Mouse (Mus musculus): ENCODE measurements around the gene Cdk14. TPM values are rescaled to one million over a fixed set of nuclear protein-coding genes. Genes with fewer than 3 reads are reported as not detected.

The Cdk14 gene
- total and polyA plus RNA-seq, 2 experiments from 2014 or later = 34.8 to 54.0 TPM

GRCm38 (mm10) chr5:5166086-5166485 lies 254.0 kb downstream of the Cdk14 start:
- ATAC-seq (no peak), DNase-seq (no peak)
- no peak overlapping the region for H3K4me3 ChIP-seq (ENCODE audit: low read depth, low read length)
- WGBS = 30% methylated on average over 2 of the region's 2 CpGs
- no peak for TF ChIP-seq CTCF (IDR thresholded peaks at IDR 0.05; ENCODE audit: low read depth)
- H3K36me3 ChIP-seq (ENCODE audit: insufficient read depth) = no peaks in the 10 kb centered on the region
- H3K9me3 ChIP-seq (ENCODE audit: low read length) = no peaks in the 10 kb centered on the region
- H3K27ac ChIP-seq (ENCODE audit: low read depth, low read length) = no peak overlapping the region
- H3K27me3 ChIP-seq (ENCODE audit: insufficient read depth, low read length) = no peaks in the 10 kb centered on the region
- no peaks in the 10 kb centered on the region for H3K4me1 ChIP-seq (ENCODE audit: insufficient read depth)
- no peak overlapping the region for H3K4me2 ChIP-seq (ENCODE audit: low read depth)
- no peak overlapping the region for H3K9ac ChIP-seq

- no peaks in the 10 kb centered on the region for H3K27me3 ChIP-seq (ENCODE audit: insufficient read depth, low read length)
- no peak overlapping the region for H3K4me2 ChIP-seq (ENCODE audit: low read depth)
- H3K4me1 ChIP-seq (ENCODE audit: insufficient read depth) = no peaks in the 10 kb centered on the region
- peak; percentile 77 for ATAC-seq
- no peak overlapping the region for H3K9ac ChIP-seq
- DNase-seq = peak; percentile 37
- no peak for TF ChIP-seq CTCF (IDR thresholded peaks at IDR 0.05; ENCODE audit: low read depth)
- no peak overlapping the region for H3K4me3 ChIP-seq (ENCODE audit: low read depth, low read length)
- 79% methylated on average over 5 of the region's 5 CpGs for WGBS
- no peak overlapping the region for H3K27ac ChIP-seq (ENCODE audit: low read depth, low read length)
- H3K9me3 ChIP-seq (ENCODE audit: low read length) = no peaks in the 10 kb centered on the region
- no peaks in the 10 kb centered on the region for H3K36me3 ChIP-seq (ENCODE audit: insufficient read depth)
Measured at GRCm38 (mm10) chr5:5164326-5164725, 255.8 kb downstream of the Cdk14 start.

- WGBS = 90% methylated on average over 2 of the region's 2 CpGs
- H3K4me1 ChIP-seq (ENCODE audit: insufficient read depth) = no peaks in the 10 kb centered on the region
- H3K27me3 ChIP-seq (ENCODE audit: insufficient read depth, low read length) = no peaks in the 10 kb centered on the region
- no peak overlapping the region for H3K9ac ChIP-seq
- H3K9me3 ChIP-seq (ENCODE audit: low read length) = no peaks in the 10 kb centered on the region
- H3K36me3 ChIP-seq (ENCODE audit: insufficient read depth) = no peaks in the 10 kb centered on the region
- DNase-seq = no peak
- no peak for TF ChIP-seq CTCF (IDR thresholded peaks at IDR 0.05; ENCODE audit: low read depth)
- no peak overlapping the region for H3K27ac ChIP-seq (ENCODE audit: low read depth, low read length)
- H3K4me3 ChIP-seq (ENCODE audit: low read depth, low read length) = no peak overlapping the region
- H3K4me2 ChIP-seq (ENCODE audit: low read depth) = no peak overlapping the region
- ATAC-seq = no peak
Measured at GRCm38 (mm10) chr5:5163823-5164222, 256.3 kb downstream of the Cdk14 start.

GRCm38 (mm10) chr5:5159521-5159920 lies 260.6 kb downstream of the Cdk14 start:
- no peak for TF ChIP-seq CTCF (IDR thresholded peaks at IDR 0.05; ENCODE audit: low read depth)
- Histone ChIP-seq H3K9ac (no peak overlapping the region), H3K4me3 (ENCODE audit: low read depth, low read length) (no peak overlapping the region), H3K9me3 (ENCODE audit: low read length) (no peaks in the 10 kb centered on the region), H3K27me3 (ENCODE audit: insufficient read depth, low read length) (no peaks in the 10 kb centered on the region), H3K27ac (ENCODE audit: low read depth, low read length) (no peak overlapping the region), H3K4me2 (ENCODE audit: low read depth) (no peak overlapping the region), H3K36me3 (ENCODE audit: insufficient read depth) (no peaks in the 10 kb centered on the region), H3K4me1 (ENCODE audit: insufficient read depth) (no peaks in the 10 kb centered on the region)
- peak; percentile 30 for DNase-seq
- peak; percentile 61 for ATAC-seq
- 70% methylated on average over 1 of the region's 1 CpGs for WGBS

GRCm38 (mm10) chr5:5139855-5140254 lies 280.3 kb downstream of the Cdk14 start:
- H3K27me3 ChIP-seq (ENCODE audit: insufficient read depth, low read length) = no peaks in the 10 kb centered on the region
- 58% methylated on average over 5 of the region's 5 CpGs for WGBS
- H3K27ac ChIP-seq (ENCODE audit: low read depth, low read length) = no peak overlapping the region
- TF ChIP-seq CTCF (IDR thresholded peaks at IDR 0.05; ENCODE audit: low read depth) = no peak
- peaks cover 4% of the 10 kb centered on the region; the same call in 1 of the 2 replicates for H3K4me1 ChIP-seq (ENCODE audit: insufficient read depth)
- H3K9me3 ChIP-seq (ENCODE audit: low read length) = no peaks in the 10 kb centered on the region
- H3K9ac ChIP-seq = no peak overlapping the region
- DNase-seq = no peak
- H3K4me2 ChIP-seq (ENCODE audit: low read depth) = no peak overlapping the region
- ATAC-seq = no peak
- H3K4me3 ChIP-seq (ENCODE audit: low read depth, low read length) = no peak overlapping the region
- no peaks in the 10 kb centered on the region for H3K36me3 ChIP-seq (ENCODE audit: insufficient read depth)

GRCm38 (mm10) chr5:5134905-5135511 lies 285.1 kb downstream of the Cdk14 start:
- no peaks in the 10 kb centered on the region for H3K36me3 ChIP-seq (ENCODE audit: insufficient read depth)
- no peak overlapping the region for H3K9ac ChIP-seq
- H3K4me2 ChIP-seq (ENCODE audit: low read depth) = peak overlapping the region; percentile 20; the same call in 1 of the 2 replicates
- DNase-seq = peak; percentile 72
- ATAC-seq = peak; percentile 85
- 40% methylated on average over 13 of the region's 13 CpGs for WGBS
- H3K27me3 ChIP-seq (ENCODE audit: insufficient read depth, low read length) = no peaks in the 10 kb centered on the region
- no peaks in the 10 kb centered on the region for H3K9me3 ChIP-seq (ENCODE audit: low read length)
- H3K27ac ChIP-seq (ENCODE audit: low read depth, low read length) = peak overlapping the region; percentile 62
- no peak for TF ChIP-seq CTCF (IDR thresholded peaks at IDR 0.05; ENCODE audit: low read depth)
- peaks cover 7% of the 10 kb centered on the region for H3K4me1 ChIP-seq (ENCODE audit: insufficient read depth)
- no peak overlapping the region for H3K4me3 ChIP-seq (ENCODE audit: low read depth, low read length)

- peak; percentile 83 for ATAC-seq
- no peak overlapping the region for H3K9ac ChIP-seq
- H3K4me2 ChIP-seq (ENCODE audit: low read depth) = peak overlapping the region; percentile 20; the same call in 1 of the 2 replicates
- 21% methylated on average over 6 of the region's 6 CpGs for WGBS
- H3K4me1 ChIP-seq (ENCODE audit: insufficient read depth) = peaks cover 7% of the 10 kb centered on the region
- peak; percentile 65 for DNase-seq
- H3K27ac ChIP-seq (ENCODE audit: low read depth, low read length) = peak overlapping the region; percentile 62; the same call in 1 of the 2 replicates
- no peak for TF ChIP-seq CTCF (IDR thresholded peaks at IDR 0.05; ENCODE audit: low read depth)
- H3K36me3 ChIP-seq (ENCODE audit: insufficient read depth) = no peaks in the 10 kb centered on the region
- H3K4me3 ChIP-seq (ENCODE audit: low read depth, low read length) = no peak overlapping the region
- no peaks in the 10 kb centered on the region for H3K27me3 ChIP-seq (ENCODE audit: insufficient read depth, low read length)
- no peaks in the 10 kb centered on the region for H3K9me3 ChIP-seq (ENCODE audit: low read length)
Measured at GRCm38 (mm10) chr5:5134143-5134904, 285.8 kb downstream of the Cdk14 start.
